Mouse (Mus musculus) liver, adult 2 months (tissue): ENCODE measurements around the gene Ctdspl.

Experiments
- CTCF ChIP-seq: fragments of 200-500 bp; IDR thresholded peaks from 2 replicates; pipeline ENCODE4 v1.5.1; 2011; ENCODE audit warnings: low read depth, low read length, control low read depth
- POLR2A ChIP-seq: fragments of 200-500 bp; IDR thresholded peaks from 2 replicates; pipeline ENCODE4 v1.6.1; 2011; ENCODE audit warnings: low read length, control low read depth; ENCODE audit not compliant: insufficient read depth; ENCODE audit errors: extremely low read depth

DNA sequence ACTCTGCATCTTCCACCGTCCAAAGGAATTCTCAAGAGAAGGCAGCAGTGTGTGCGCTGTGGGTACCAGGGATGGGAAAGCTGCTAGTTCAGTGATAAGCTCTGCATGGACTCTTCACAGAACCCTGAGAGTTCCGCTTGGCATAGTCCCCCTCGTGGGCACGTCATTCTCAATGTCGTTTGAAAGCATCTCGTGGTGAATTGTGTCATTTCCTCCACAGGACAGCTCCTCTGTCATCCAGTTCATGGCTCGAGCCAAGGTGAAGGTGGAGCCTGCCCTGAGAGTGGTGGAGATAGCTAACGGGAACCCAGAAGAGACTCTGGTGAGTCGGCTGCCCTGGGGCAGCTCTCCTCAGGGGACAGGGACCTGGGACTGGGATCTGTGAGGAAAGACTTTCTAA is 49.4 kb upstream of the Ctdspl start:
- TF ChIP-seq CTCF (no peak), POLR2A (no peak)
